ENCODE assay signal across 9 mouse cellular contexts in the genomic region with DNA sequence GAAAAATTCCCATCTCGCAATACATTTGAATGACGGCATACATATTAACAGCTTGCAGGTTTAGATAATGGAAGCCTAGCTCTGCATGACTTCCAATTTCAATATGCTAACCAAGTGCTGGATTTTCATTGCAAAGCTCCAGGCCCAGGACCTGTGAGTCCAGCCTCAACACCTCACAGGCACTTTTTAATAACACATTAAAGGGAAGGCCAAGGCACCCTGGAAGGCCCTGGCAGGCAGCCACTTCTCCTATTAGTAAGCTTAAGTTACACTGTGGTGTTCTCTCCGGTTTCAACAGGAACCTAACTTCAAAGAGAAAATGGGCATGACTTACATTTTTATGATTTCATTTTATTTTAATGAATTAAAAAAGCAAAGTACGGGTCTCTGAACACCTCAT.
A peak's percentile ranks its signal among the peaks of the same experiment; 100 is the strongest.
DNase-seq lines count a peak whose midpoint lies in the region; ATAC-seq lines count a peak whose summit lies in the region.
"Had no signal": no experiment of that assay in that cellular context is flagged by ENCODE, and none has a peak within 500 bp of the region (broad histone marks: within the 10 kb centered on the region; RNA-seq: fewer than 3 reads in every experiment).

No protein-coding gene starts in this region.

- no peak overlapping the region for H3K4me2 ChIP-seq in forebrain, embryonic 15.5 days (replicated peaks)
- H3K4me2 ChIP-seq in forebrain, embryonic 12.5 days: no peak overlapping the region
- H3K4me2 ChIP-seq in neural tube, embryonic 11.5 days (ENCODE audit: low read depth): no peak overlapping the region
- no peak overlapping the region for H3K4me2 ChIP-seq in midbrain, embryonic 16.5 days (ENCODE audit: low read length)

- no peaks in the 10 kb centered on the region for H3K9me3 ChIP-seq in forebrain, embryonic 15.5 days
- H3K9me3 ChIP-seq in forebrain, embryonic 12.5 days: no peaks in the 10 kb centered on the region
- no peaks in the 10 kb centered on the region for H3K9me3 ChIP-seq in neural tube, embryonic 11.5 days (ENCODE audit: control insufficient read depth, low read length)
- no peaks in the 10 kb centered on the region for H3K9me3 ChIP-seq in midbrain, embryonic 16.5 days (replicated peaks; ENCODE audit: control insufficient read depth, low read length, poor library complexity, severe bottlenecking)

- WGBS in forebrain, embryonic 15.5 days: 46% methylated on average over 4 of the region's 4 CpGs
- 61% methylated on average over 4 of the region's 4 CpGs for WGBS in forebrain, embryonic 12.5 days
- 70% methylated on average over 4 of the region's 4 CpGs for WGBS in neural tube, embryonic 11.5 days
- WGBS in midbrain, embryonic 16.5 days: 45% methylated on average over 4 of the region's 4 CpGs

- peak; percentile 13 for DNase-seq in neural tube, embryonic 11.5 days (ENCODE audit: low spot score)
- no peak for DNase-seq in neural tube, embryonic 10.5 days (ENCODE audit: extremely low spot score, low spot score)
- DNase-seq in kidney, postnatal 10 days: peak; percentile 37
- no peak for DNase-seq in urinary bladder, postnatal 36 days (ENCODE audit: low spot score in 2 of 2)
- DNase-seq: heart, adult 18-20 months had no signal

- ATAC-seq in forebrain, embryonic 15.5 days (replicated peaks): 0 out of 2 replicates have a peak, but pooled peaks have one; percentile 38
- no peak for ATAC-seq in forebrain, embryonic 12.5 days (ENCODE audit: low FRiP score)
- no peak for ATAC-seq in neural tube, embryonic 11.5 days (ENCODE audit: insufficient read depth, low FRiP score, low TSS enrichment)
- ATAC-seq in midbrain, embryonic 16.5 days: peak; percentile 83
- no peak for ATAC-seq in CD4-positive, CD25-positive, alpha-beta regulatory T cell, adult 4 months

- no peak overlapping the region for H3K4me3 ChIP-seq in forebrain, embryonic 15.5 days
- no peak overlapping the region for H3K4me3 ChIP-seq in forebrain, embryonic 12.5 days (replicated peaks)
- no peak overlapping the region for H3K4me3 ChIP-seq in neural tube, embryonic 11.5 days (ENCODE audit: low read depth, low read length)
- H3K4me3 ChIP-seq in midbrain, embryonic 16.5 days (ENCODE audit: low read depth, low read length): no peak overlapping the region

- H3K4me1 ChIP-seq in forebrain, embryonic 15.5 days: no peaks in the 10 kb centered on the region
- H3K4me1 ChIP-seq in forebrain, embryonic 12.5 days: no peaks in the 10 kb centered on the region
- H3K4me1 ChIP-seq in neural tube, embryonic 11.5 days (ENCODE audit: control insufficient read depth, insufficient read depth, low read length): no peaks in the 10 kb centered on the region
- no peaks in the 10 kb centered on the region; the same call in 1 of the 2 replicates for H3K4me1 ChIP-seq in midbrain, embryonic 16.5 days (ENCODE audit: control insufficient read depth, insufficient read depth, low read length)

- H3K36me3 ChIP-seq in forebrain, embryonic 15.5 days: no peaks in the 10 kb centered on the region
- no peaks in the 10 kb centered on the region for H3K36me3 ChIP-seq in forebrain, embryonic 12.5 days (replicated peaks)
- H3K36me3 ChIP-seq in neural tube, embryonic 11.5 days (ENCODE audit: control insufficient read depth, insufficient read depth, low read length): no peaks in the 10 kb centered on the region
- no peaks in the 10 kb centered on the region for H3K36me3 ChIP-seq in midbrain, embryonic 16.5 days (ENCODE audit: control insufficient read depth, insufficient read depth, low read length)

- no peak overlapping the region for H3K27ac ChIP-seq in forebrain, embryonic 15.5 days (replicated peaks)
- H3K27ac ChIP-seq in forebrain, embryonic 12.5 days: no peak overlapping the region
- H3K27ac ChIP-seq in neural tube, embryonic 11.5 days (ENCODE audit: low read depth, low read length): no peak overlapping the region
- H3K27ac ChIP-seq in midbrain, embryonic 16.5 days (ENCODE audit: low read length): no peak overlapping the region

- no peak overlapping the region for H3K9ac ChIP-seq in forebrain, embryonic 15.5 days (replicated peaks)
- no peak overlapping the region for H3K9ac ChIP-seq in forebrain, embryonic 12.5 days
- H3K9ac ChIP-seq in neural tube, embryonic 11.5 days (ENCODE audit: low read length): no peak overlapping the region
- no peak overlapping the region for H3K9ac ChIP-seq in midbrain, embryonic 16.5 days (ENCODE audit: low read depth, low read length)

- H3K27me3 ChIP-seq in forebrain, embryonic 15.5 days: no peaks in the 10 kb centered on the region
- H3K27me3 ChIP-seq in forebrain, embryonic 12.5 days: no peaks in the 10 kb centered on the region
- no peaks in the 10 kb centered on the region for H3K27me3 ChIP-seq in neural tube, embryonic 11.5 days (ENCODE audit: control insufficient read depth, insufficient read depth, low read length)
- no peaks in the 10 kb centered on the region for H3K27me3 ChIP-seq in midbrain, embryonic 16.5 days (ENCODE audit: control insufficient read depth, insufficient read depth, low read depth, low read length)

Comparison
In these comparisons a context has a peak if more than half of its experiments do, and no peak if none do; other contexts are left out.
1. ATAC-seq: peak in forebrain, embryonic 15.5 days (single experiment) and midbrain, embryonic 16.5 days (single experiment); none in forebrain, embryonic 12.5 days (single experiment), neural tube, embryonic 11.5 days (single experiment) and CD4-positive, CD25-positive, alpha-beta regulatory T cell, adult 4 months (single experiment).
2. DNase-seq: peak in neural tube, embryonic 11.5 days (single experiment) and kidney, postnatal 10 days (single experiment); none in neural tube, embryonic 10.5 days (single experiment) and urinary bladder, postnatal 36 days (0 of 2).